Mouse (Mus musculus): ENCODE data around the gene Zfp57. TPM values are rescaled to one million over a fixed set of nuclear protein-coding genes. Genes with fewer than 3 reads are reported as not detected.

The Zfp57 gene
- total and polyA plus RNA-seq, 3 experiments: 0.26 TPM; not detected in 2

GRCm38 (mm10) chr17:36993770-36994325, 7.1 kb upstream of the Zfp57 start (continued):
- TF ChIP-seq MAZ (IDR thresholded peaks at IDR 0.05; ENCODE audit: low read depth, low read length) (peak; percentile 87), USF1 (IDR thresholded peaks at IDR 0.05; ENCODE audit: low read depth, low read length) (no peak), E2F4 (IDR thresholded peaks at IDR 0.05; ENCODE audit: insufficient replicate concordance, low read depth, low read length) (no peak), MEF2A (IDR thresholded peaks at IDR 0.05; ENCODE audit: borderline replicate concordance, low read depth, low read length) (peak; percentile 95), USF2 (conservative IDR thresholded peaks at IDR 0.05; ENCODE audit: low read depth, low read length) (no peak), POLR2AphosphoS2 (IDR thresholded peaks at IDR 0.05; ENCODE audit: low read depth, low read length) (no peak), SMC3 (IDR thresholded peaks at IDR 0.05; ENCODE audit: low read depth, low read length) (no peak), SIN3A (IDR thresholded peaks at IDR 0.05; ENCODE audit: low read length) (no peak; the same call in 1 of the 2 replicates), JUND (conservative IDR thresholded peaks at IDR 0.05; ENCODE audit: low read depth, low read length) (0 out of 2 replicates have a peak, but pooled peaks have one; percentile 31), CHD2 (IDR thresholded peaks at IDR 0.05; ENCODE audit: low read length) (peak; percentile 73), ZMIZ1 (IDR thresholded peaks at IDR 0.05; ENCODE audit: low read depth, low read length) (no peak), NELFE (IDR thresholded peaks at IDR 0.05; ENCODE audit: low read depth, low read length) (no peak), ETS1 (conservative IDR thresholded peaks at IDR 0.05; ENCODE audit: low read depth, low read length) (no peak; the same call in 1 of the 2 replicates), MAX (IDR thresholded peaks at IDR 0.05; ENCODE audit: low read length) (peak; percentile 35; the same call in 1 of the 2 replicates), TCF12 (IDR thresholded peaks at IDR 0.05; ENCODE audit: low read depth, low read length) (peak; percentile 65), CTCF (conservative IDR thresholded peaks at IDR 0.05 in 1 of 2, IDR thresholded peaks at IDR 0.05 in 1 of 2; ENCODE audit: low read depth in 2 of 2, low read length in 2 of 2) (no peak), GABPA (IDR thresholded peaks at IDR 0.05; ENCODE audit: insufficient replicate concordance, low read depth, low read length) (no peak), IRF4 (IDR thresholded peaks at IDR 0.05; ENCODE audit: low read depth, low read length) (peak; percentile 62; the same call in 1 of the 2 replicates), PAX5 (IDR thresholded peaks at IDR 0.05; ENCODE audit: low read length) (no peak), POLR2A (IDR thresholded peaks at IDR 0.05; ENCODE audit: low read depth, low read length) (peak; percentile 46)

- Histone ChIP-seq H3K4me3 (replicated peaks in 1 of 3; ENCODE audit: low read depth in 2 of 3, low read length in 2 of 3, poor library complexity in 1 of 3) (peak overlapping the region in 1 of 3 experiments; percentile 35), H3K9ac (ENCODE audit: insufficient read depth, low read depth) (peak overlapping the region; percentile 53), H3K9me3 (replicated peaks; ENCODE audit: low read length) (no peaks in the 10 kb centered on the region), H3K27me3 (replicated peaks) (no peaks in the 10 kb centered on the region), H3K4me2 (ENCODE audit: insufficient read depth, low read depth, poor library complexity, severe bottlenecking) (peak overlapping the region; percentile 50; the same call in 1 of the 2 replicates), H3K79me2 (replicated peaks; ENCODE audit: control insufficient read depth, extremely low read depth, insufficient read depth, poor library complexity, severe bottlenecking) (no peaks in the 10 kb centered on the region), H3K4me1 (ENCODE audit: control insufficient read depth in 1 of 2, insufficient read depth in 2 of 2) (peaks cover 3 to 43% of the 10 kb centered on the region in 2 experiments; a peak in 2 of 4 replicates), H3K36me3 (replicated peaks in 1 of 2; ENCODE audit: control insufficient read depth in 1 of 2, insufficient read depth in 1 of 2, low read length in 1 of 2) (no peaks in the 10 kb centered on the region), H3K27ac (ENCODE audit: insufficient read depth, low read depth) (peak overlapping the region; percentile 84)
- in situ Hi-C loops (cut with MboI; ENCODE audit: low pct_ligation_motif_present, low pct_unique_long_range_greater_than_20kb, low sequenced_read_pairs) (loop anchor here (10.0 kb wide), 1 partner anchor 80 kb away; no protein-coding TSS in a partner anchor), dilution Hi-C loops (cut with MboI; ENCODE audit: extremely low pct_ligation_motif_present, extremely low pct_unique_long_range_greater_than_20kb, low sequenced_read_pairs) (no loop called here)
- peak; percentile 71 for DNase-seq (ENCODE audit: extremely low read depth)
- TF ChIP-seq JUND (conservative IDR thresholded peaks at IDR 0.05; ENCODE audit: low read depth, low read length) (peak; percentile 93), ETS1 (conservative IDR thresholded peaks at IDR 0.05; ENCODE audit: low read depth, low read length) (peak; percentile 70), USF2 (conservative IDR thresholded peaks at IDR 0.05; ENCODE audit: low read depth, low read length) (no peak), ELF1 (IDR thresholded peaks at IDR 0.05; ENCODE audit: low read depth, low read length) (0 out of 2 replicates have a peak, but pooled peaks have one; percentile 25), MYC (IDR thresholded peaks at IDR 0.05; ENCODE audit: low read depth, low read length) (no peak), ZNF384 (IDR thresholded peaks at IDR 0.05; ENCODE audit: low read depth, low read length) (peak; percentile 40; the same call in 1 of the 2 replicates), RCOR1 (conservative IDR thresholded peaks at IDR 0.05; ENCODE audit: low read depth, low read length) (no peak), TCF12 (IDR thresholded peaks at IDR 0.05; ENCODE audit: low read depth, low read length) (peak; percentile 76), ZMIZ1 (IDR thresholded peaks at IDR 0.05; ENCODE audit: low read depth, low read length) (no peak), MEF2A (IDR thresholded peaks at IDR 0.05; ENCODE audit: borderline replicate concordance, low read depth, low read length) (peak; percentile 98), EP300 (IDR thresholded peaks at IDR 0.05; ENCODE audit: low read length) (peak; percentile 90), BHLHE40 (IDR thresholded peaks at IDR 0.05; ENCODE audit: low read depth, low read length) (peak; percentile 55), JUN (IDR thresholded peaks at IDR 0.05; ENCODE audit: insufficient read depth, low read depth, low read length) (peak; percentile 72), MAX (IDR thresholded peaks at IDR 0.05; ENCODE audit: low read length) (peak; percentile 50), MAFK (IDR thresholded peaks at IDR 0.05; ENCODE audit: insufficient replicate concordance, low read length) (peak; percentile 28; the same call in 1 of the 2 replicates), IRF4 (IDR thresholded peaks at IDR 0.05; ENCODE audit: low read depth, low read length) (peak; percentile 96), UBTF (IDR thresholded peaks at IDR 0.05; ENCODE audit: low read depth, low read length) (no peak), HCFC1 (IDR thresholded peaks at IDR 0.05; ENCODE audit: low read depth, low read length) (peak; percentile 30; the same call in 1 of the 2 replicates)
Observed at GRCm38 (mm10) chr17:36994528-36994927, 6.4 kb upstream of the Zfp57 start.

Measured in CH12.LX (cell line).